Mouse (Mus musculus): ENCODE results near the gene Slc35d2. TPM values are rescaled to one million over a fixed set of nuclear protein-coding genes. Genes with fewer than 3 reads are reported as not detected.
"Not testable (repeated sequence)": the region's sequence is repeated elsewhere in the genome, so short reads cannot be mapped to it uniquely, and the experiment has no call there.

The Slc35d2 gene
- polyA plus RNA-seq, 1 experiment from 2014 or later: 3.3 TPM

GRCm38 (mm10) chr13:64076074-64076473 is 53.1 kb downstream of the Slc35d2 start:
- H3K9ac ChIP-seq (replicated peaks; ENCODE audit: low read length): no peak overlapping the region
- no peak overlapping the region for H3K4me3 ChIP-seq (ENCODE audit: low read depth, low read length)
- DNase-seq (ENCODE audit: low spot score) (no peak), ATAC-seq (replicated peaks; ENCODE audit: insufficient number of reproducible peaks, low FRiP score, low TSS enrichment, low read depth) (no peak)
- no peak overlapping the region for H3K4me2 ChIP-seq (ENCODE audit: low read depth, low read length)
- H3K4me1 ChIP-seq (ENCODE audit: control insufficient read depth, insufficient read depth, low read length): no peaks in the 10 kb centered on the region
- H3K27me3 ChIP-seq (ENCODE audit: control insufficient read depth, insufficient read depth, low read length): no peaks in the 10 kb centered on the region
- no peaks in the 10 kb centered on the region for H3K9me3 ChIP-seq (replicated peaks; ENCODE audit: control insufficient read depth, low read length)
- WGBS: 85% methylated on average over 4 of the region's 4 CpGs
- no peak overlapping the region for H3K27ac ChIP-seq (replicated peaks; ENCODE audit: low read depth, low read length)
- H3K36me3 ChIP-seq (replicated peaks; ENCODE audit: control insufficient read depth, insufficient read depth, low read depth, low read length): no peaks in the 10 kb centered on the region

GRCm38 (mm10) chr13:64066653-64067052 is 62.5 kb downstream of the Slc35d2 start:
- DNase-seq (ENCODE audit: low spot score): no peak
- WGBS: 56% methylated on average over 3 of the region's 3 CpGs
- no peaks in the 10 kb centered on the region for H3K36me3 ChIP-seq (replicated peaks; ENCODE audit: control insufficient read depth, insufficient read depth, low read depth, low read length)

GRCm38 (mm10) chr13:64064276-64064675 is 64.9 kb downstream of the Slc35d2 start:
- H3K9ac ChIP-seq (replicated peaks; ENCODE audit: low read length): no peak overlapping the region
- no peak overlapping the region for H3K4me3 ChIP-seq (ENCODE audit: low read depth, low read length)
- H3K4me1 ChIP-seq (ENCODE audit: control insufficient read depth, insufficient read depth, low read length): no peaks in the 10 kb centered on the region
- no peaks in the 10 kb centered on the region for H3K9me3 ChIP-seq (replicated peaks; ENCODE audit: control insufficient read depth, low read length)
- H3K27ac ChIP-seq (replicated peaks; ENCODE audit: low read depth, low read length): no peak overlapping the region
- H3K36me3 ChIP-seq (replicated peaks; ENCODE audit: control insufficient read depth, insufficient read depth, low read depth, low read length): no peaks in the 10 kb centered on the region
- DNase-seq (ENCODE audit: low spot score) (no peak), ATAC-seq (replicated peaks; ENCODE audit: insufficient number of reproducible peaks, low FRiP score, low TSS enrichment, low read depth) (no peak)
- no peak overlapping the region for H3K4me2 ChIP-seq (ENCODE audit: low read depth, low read length)
- H3K27me3 ChIP-seq (ENCODE audit: control insufficient read depth, insufficient read depth, low read length): no peaks in the 10 kb centered on the region

More at GRCm38 (mm10) chr13:64066653-64067052, 62.5 kb downstream of the Slc35d2 start:
- no peak overlapping the region for H3K4me2 ChIP-seq (ENCODE audit: low read depth, low read length)
- no peak overlapping the region for H3K9ac ChIP-seq (replicated peaks; ENCODE audit: low read length)
- H3K4me3 ChIP-seq (ENCODE audit: low read depth, low read length): no peak overlapping the region
- no peak overlapping the region for H3K27ac ChIP-seq (replicated peaks; ENCODE audit: low read depth, low read length)
- no peaks in the 10 kb centered on the region for H3K4me1 ChIP-seq (ENCODE audit: control insufficient read depth, insufficient read depth, low read length)
- ATAC-seq (replicated peaks; ENCODE audit: insufficient number of reproducible peaks, low FRiP score, low TSS enrichment, low read depth): no peak
- no peaks in the 10 kb centered on the region for H3K9me3 ChIP-seq (replicated peaks; ENCODE audit: control insufficient read depth, low read length)
- no peaks in the 10 kb centered on the region for H3K27me3 ChIP-seq (ENCODE audit: control insufficient read depth, insufficient read depth, low read length)

- Histone ChIP-seq H3K4me1 (ENCODE audit: control insufficient read depth, insufficient read depth, low read length) (no peaks in the 10 kb centered on the region), H3K36me3 (replicated peaks; ENCODE audit: control insufficient read depth, insufficient read depth, low read depth, low read length) (no peaks in the 10 kb centered on the region), H3K27me3 (ENCODE audit: control insufficient read depth, insufficient read depth, low read length) (no peaks in the 10 kb centered on the region), H3K27ac (replicated peaks; ENCODE audit: low read depth, low read length) (no peak overlapping the region), H3K4me2 (ENCODE audit: low read depth, low read length) (no peak overlapping the region), H3K4me3 (ENCODE audit: low read depth, low read length) (no peak overlapping the region), H3K9me3 (replicated peaks; ENCODE audit: control insufficient read depth, low read length) (no peaks in the 10 kb centered on the region), H3K9ac (replicated peaks; ENCODE audit: low read length) (no peak overlapping the region)
- DNase-seq (ENCODE audit: low spot score) (no peak), ATAC-seq (replicated peaks; ENCODE audit: insufficient number of reproducible peaks, low FRiP score, low TSS enrichment, low read depth) (no peak)
- 85% methylated on average over 5 of the region's 5 CpGs for WGBS
These were observed 68.1 kb downstream of the Slc35d2 start for GRCm38 (mm10) chr13:64060935-64061506.

GRCm38 (mm10) chr13:64053959-64054358 is 75.2 kb downstream of the Slc35d2 start:
- no peaks in the 10 kb centered on the region for H3K4me1 ChIP-seq (ENCODE audit: control insufficient read depth, insufficient read depth, low read length)
- ATAC-seq (replicated peaks; ENCODE audit: insufficient number of reproducible peaks, low FRiP score, low TSS enrichment, low read depth) (no peak), DNase-seq (ENCODE audit: low spot score) (no peak)
- no peaks in the 10 kb centered on the region for H3K36me3 ChIP-seq (replicated peaks; ENCODE audit: control insufficient read depth, insufficient read depth, low read depth, low read length)
- 69% methylated on average over 1 of the region's 1 CpGs for WGBS
- H3K9me3 ChIP-seq (replicated peaks; ENCODE audit: control insufficient read depth, low read length): no peaks in the 10 kb centered on the region; the same call in 1 of the 2 replicates
- H3K4me3 ChIP-seq (ENCODE audit: low read depth, low read length): no peak overlapping the region
- no peak overlapping the region for H3K4me2 ChIP-seq (ENCODE audit: low read depth, low read length)
- H3K9ac ChIP-seq (replicated peaks; ENCODE audit: low read length): no peak overlapping the region
- no peaks in the 10 kb centered on the region for H3K27me3 ChIP-seq (ENCODE audit: control insufficient read depth, insufficient read depth, low read length)
- no peak overlapping the region for H3K27ac ChIP-seq (replicated peaks; ENCODE audit: low read depth, low read length)

- not testable (repeated sequence) for DNase-seq (ENCODE audit: low spot score); H3K4me3 ChIP-seq (ENCODE audit: low read depth, low read length); H3K27ac ChIP-seq (replicated peaks; ENCODE audit: low read depth, low read length); H3K9ac ChIP-seq (replicated peaks; ENCODE audit: low read length); H3K27me3 ChIP-seq (ENCODE audit: control insufficient read depth, insufficient read depth, low read length); H3K9me3 ChIP-seq (replicated peaks; ENCODE audit: control insufficient read depth, low read length); ATAC-seq (replicated peaks; ENCODE audit: insufficient number of reproducible peaks, low FRiP score, low TSS enrichment, low read depth); H3K36me3 ChIP-seq (replicated peaks; ENCODE audit: control insufficient read depth, insufficient read depth, low read depth, low read length); H3K4me2 ChIP-seq (ENCODE audit: low read depth, low read length); H3K4me1 ChIP-seq (ENCODE audit: control insufficient read depth, insufficient read depth, low read length)
- WGBS: 86% methylated on average over 2 of the region's 2 CpGs
These were observed 76.9 kb downstream of the Slc35d2 start for GRCm38 (mm10) chr13:64052281-64052680.

- Histone ChIP-seq H3K4me1 (ENCODE audit: control insufficient read depth, insufficient read depth, low read length) (no peaks in the 10 kb centered on the region), H3K4me2 (ENCODE audit: low read depth, low read length) (no peak overlapping the region), H3K9ac (replicated peaks; ENCODE audit: low read length) (no peak overlapping the region), H3K27me3 (ENCODE audit: control insufficient read depth, insufficient read depth, low read length) (no peaks in the 10 kb centered on the region), H3K36me3 (replicated peaks; ENCODE audit: control insufficient read depth, insufficient read depth, low read depth, low read length) (no peaks in the 10 kb centered on the region), H3K27ac (replicated peaks; ENCODE audit: low read depth, low read length) (no peak overlapping the region), H3K9me3 (replicated peaks; ENCODE audit: control insufficient read depth, low read length) (no peaks in the 10 kb centered on the region; the same call in 1 of the 2 replicates), H3K4me3 (ENCODE audit: low read depth, low read length) (no peak overlapping the region)
- WGBS: 70% methylated on average over 4 of the region's 4 CpGs
- DNase-seq (ENCODE audit: low spot score) (peak; percentile 42), ATAC-seq (replicated peaks; ENCODE audit: insufficient number of reproducible peaks, low FRiP score, low TSS enrichment, low read depth) (no peak)
These were observed 78.3 kb downstream of the Slc35d2 start for GRCm38 (mm10) chr13:64050895-64051294.

- Histone ChIP-seq H3K36me3 (replicated peaks; ENCODE audit: control insufficient read depth, insufficient read depth, low read depth, low read length) (no peaks in the 10 kb centered on the region), H3K27me3 (ENCODE audit: control insufficient read depth, insufficient read depth, low read length) (no peaks in the 10 kb centered on the region), H3K4me2 (ENCODE audit: low read depth, low read length) (no peak overlapping the region), H3K27ac (replicated peaks; ENCODE audit: low read depth, low read length) (no peak overlapping the region), H3K4me3 (ENCODE audit: low read depth, low read length) (no peak overlapping the region), H3K9ac (replicated peaks; ENCODE audit: low read length) (no peak overlapping the region), H3K4me1 (ENCODE audit: control insufficient read depth, insufficient read depth, low read length) (no peaks in the 10 kb centered on the region), H3K9me3 (replicated peaks; ENCODE audit: control insufficient read depth, low read length) (no peaks in the 10 kb centered on the region; the same call in 1 of the 2 replicates)
- DNase-seq (ENCODE audit: low spot score) (no peak), ATAC-seq (replicated peaks; ENCODE audit: insufficient number of reproducible peaks, low FRiP score, low TSS enrichment, low read depth) (no peak)
These were observed 79.6 kb downstream of the Slc35d2 start for GRCm38 (mm10) chr13:64049535-64049934.

Data from embryonic facial prominence, embryonic 11.5 days (tissue).